Mouse (Mus musculus): ENCODE data around the gene AL731706.1. TPM values are rescaled to one million over a fixed set of nuclear protein-coding genes. Genes with fewer than 3 reads are reported as not detected.

The AL731706.1 gene
- total RNA-seq (2021): 10 to 100 TPM; 22.5 to 28.0 TPM
- long read RNA-seq, experiment 1, transcript AL731706.1-201 (3 exons, 944 nt): major isoform, 63 of 63 reads
- long read RNA-seq, experiment 1, partial matches to known transcripts: 0 of 63 reads
- long read RNA-seq, experiment 1, other reads (novel, unspliced or antisense): 0 of 63 reads
- long read RNA-seq, experiment 2, transcript AL731706.1-201 (3 exons, 944 nt): major isoform, 66 of 67 reads
- long read RNA-seq, experiment 2, partial matches to known transcripts: 1 of 67 reads
- long read RNA-seq, experiment 2, other reads (novel, unspliced or antisense): 0 of 67 reads

DNA sequence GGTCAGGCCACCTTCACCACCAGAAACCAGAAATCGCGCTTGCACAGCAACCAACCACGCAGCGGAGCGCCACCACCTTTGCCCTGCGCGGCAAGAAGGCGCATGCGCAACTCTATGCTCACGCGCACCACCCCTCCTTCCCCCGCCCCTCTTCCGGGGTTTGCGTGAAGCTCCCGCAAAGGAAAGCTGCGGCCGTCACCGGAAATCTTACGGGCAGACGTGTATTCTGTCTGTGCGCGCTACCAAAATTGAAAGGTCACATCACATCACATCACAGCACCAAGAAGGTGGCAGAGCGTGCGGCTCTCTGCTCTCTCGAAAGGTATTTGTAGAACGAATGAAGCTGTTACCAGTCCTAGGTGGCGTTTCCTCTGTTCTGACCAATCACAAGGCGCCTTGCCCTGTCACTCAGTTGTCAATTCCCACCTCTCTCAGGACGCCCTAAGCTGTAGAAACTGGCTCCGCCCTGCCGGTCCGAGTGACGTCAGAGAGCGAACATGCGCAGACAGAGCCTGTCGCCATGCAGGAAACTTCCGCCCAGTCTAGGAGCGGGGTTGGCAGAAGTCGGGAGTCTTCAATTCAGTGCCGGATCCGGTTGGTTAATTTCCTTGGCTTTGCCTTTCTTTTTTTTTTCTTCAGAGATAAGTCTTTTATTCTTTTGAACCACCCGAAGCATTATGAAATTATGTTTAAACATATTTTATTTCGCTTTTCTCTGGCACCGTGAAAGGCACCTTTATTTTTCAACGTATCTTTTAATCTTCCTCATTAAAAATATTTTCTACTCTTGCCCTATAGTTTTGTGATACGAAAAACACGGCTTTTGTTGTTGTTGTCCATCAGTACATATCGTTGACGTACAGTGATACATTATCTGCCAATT is at the start of gene AL731706.1, which contains the start of the genes Slx4ip and Mkks:
AL731706.1 (minus strand) TSS at position 322 of the 883 bp plus-strand sequence.
Slx4ip (plus strand) TSS at position 151 of the 883 bp plus-strand sequence.
Mkks (minus strand) TSS at position 322 of the 883 bp plus-strand sequence.
- no peak for TF ChIP-seq CTCF (IDR thresholded peaks at IDR 0.05)
- Histone ChIP-seq H3K4me3 (peak within 1 kb of the TSS; percentile 76), H3K27ac (peak within 1 kb of the TSS; percentile 90)
- peak; percentile 99 for DNase-seq
- intact Hi-C loops (cut with DNase I): loop anchor here (2.0 kb wide), 1 partner anchor 223 kb away; no protein-coding TSS in a partner anchor

DNA sequence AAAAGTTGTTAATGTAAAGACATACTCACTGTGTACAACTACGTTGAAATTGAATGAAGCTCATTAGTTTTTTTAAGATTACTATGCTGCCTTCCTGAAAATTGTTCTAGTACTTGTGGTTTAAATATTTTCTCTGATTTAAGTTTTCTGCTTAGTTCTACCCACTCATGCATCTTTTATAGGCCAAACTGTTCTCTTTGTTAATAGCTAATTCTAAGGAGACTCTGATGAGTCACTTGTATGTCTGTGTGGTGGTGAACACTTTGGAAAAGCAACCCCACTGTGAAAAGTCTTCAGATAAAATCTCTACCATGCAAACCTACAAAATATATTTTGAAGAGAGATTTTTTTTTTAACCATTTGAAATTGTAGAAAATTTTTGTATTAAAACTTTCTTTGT is 47.1 kb upstream of the AL731706.1 start:
- no peak overlapping the region for H3K4me3 ChIP-seq
- DNase-seq: no peak
- no peak for TF ChIP-seq CTCF (IDR thresholded peaks at IDR 0.05)
- no peak overlapping the region for H3K27ac ChIP-seq
- intact Hi-C loops (cut with DNase I): no loop called here

- TF ChIP-seq CTCF (IDR thresholded peaks at IDR 0.05): no peak
- intact Hi-C loops (cut with DNase I): no loop called here
- Histone ChIP-seq H3K4me3 (no peak overlapping the region), H3K27ac (no peak overlapping the region)
- DNase-seq: no peak
These were observed 45.5 kb upstream of the AL731706.1 start for GRCm38 (mm10) chr2:136936391-136937288.

DNA sequence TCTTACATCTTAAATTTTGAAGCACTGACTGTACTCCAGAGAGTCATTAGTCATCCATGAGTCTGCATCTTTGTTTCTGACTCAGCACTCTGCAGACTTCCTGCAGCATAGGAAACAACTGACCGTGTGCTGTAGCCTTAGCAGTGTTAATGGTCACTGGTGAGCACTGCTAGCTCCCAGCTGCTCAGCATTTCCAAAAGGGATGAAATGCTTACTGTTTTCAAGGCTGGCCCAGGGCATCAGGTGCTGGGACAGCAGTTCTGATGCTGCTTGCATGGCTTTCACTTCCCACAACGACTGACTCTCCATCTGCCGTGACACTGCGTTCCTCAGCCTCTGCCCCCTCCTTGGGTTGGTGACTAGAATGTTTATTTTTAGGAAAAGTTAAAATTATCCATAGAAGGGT is 29.8 kb upstream of the AL731706.1 start:
- peak overlapping the region; percentile 40 for H3K4me3 ChIP-seq
- intact Hi-C loops (cut with DNase I): no loop called here
- DNase-seq: peak; percentile 21
- peak overlapping the region; percentile 79 for H3K27ac ChIP-seq
- no peak for TF ChIP-seq CTCF (IDR thresholded peaks at IDR 0.05)

GRCm38 (mm10) chr2:136920257-136920993 is 29.2 kb upstream of the AL731706.1 start:
- no peak overlapping the region for H3K4me3 ChIP-seq
- TF ChIP-seq CTCF (IDR thresholded peaks at IDR 0.05): no peak
- peak; percentile 41 for DNase-seq
- peak overlapping the region; percentile 79 for H3K27ac ChIP-seq
- intact Hi-C loops (cut with DNase I): no loop called here

- H3K4me3 ChIP-seq: no peak overlapping the region
- DNase-seq: peak; percentile 49
- H3K27ac ChIP-seq: peak overlapping the region; percentile 79
- no peak for TF ChIP-seq CTCF (IDR thresholded peaks at IDR 0.05)
- intact Hi-C loops (cut with DNase I): no loop called here
These were observed 28.2 kb upstream of the AL731706.1 start for GRCm38 (mm10) chr2:136919433-136919832.

DNA sequence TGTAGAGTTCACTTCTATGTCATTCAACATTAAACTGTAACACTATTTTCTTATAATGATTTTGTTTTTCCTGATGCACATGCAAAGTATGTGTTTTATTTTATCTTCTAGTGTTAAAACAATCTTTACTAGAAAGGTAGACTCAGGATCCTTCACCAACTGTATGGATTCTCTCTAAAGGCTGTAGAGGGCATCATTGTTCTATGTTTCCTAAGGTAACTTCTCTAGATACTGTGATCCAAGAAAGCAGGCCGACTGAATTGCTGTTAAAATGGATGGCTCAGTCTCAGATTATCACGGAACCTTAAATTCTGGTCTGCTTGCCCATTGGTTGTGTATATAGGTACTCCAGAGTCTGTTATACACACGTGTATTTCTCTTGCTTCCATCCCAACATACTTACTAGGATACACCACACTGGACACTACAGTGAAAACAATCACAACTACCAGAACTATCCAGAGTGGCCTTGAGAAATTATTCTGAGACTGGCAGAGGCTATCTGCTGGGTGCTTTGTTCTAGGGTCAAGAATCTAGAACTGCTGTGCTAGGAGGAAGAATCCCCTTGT is 23.2 kb upstream of the AL731706.1 start:
- no peak for DNase-seq
- intact Hi-C loops (cut with DNase I): loop anchor here (2.0 to 5.0 kb wide), 4 partner anchors 70 to 1028 kb away; no protein-coding TSS in a partner anchor

GRCm38 (mm10) chr2:136913021-136913420 is 21.8 kb upstream of the AL731706.1 start:
- TF ChIP-seq CTCF (IDR thresholded peaks at IDR 0.05): no peak
- H3K27ac ChIP-seq: no peak overlapping the region
- intact Hi-C loops (cut with DNase I): loop anchor here (5.0 kb wide), 3 partner anchors 199 to 1029 kb away; no protein-coding TSS in a partner anchor
- no peak for DNase-seq
- no peak overlapping the region for H3K4me3 ChIP-seq

More for the DNA sequence above, 23.2 kb upstream of the AL731706.1 start:
- Histone ChIP-seq H3K4me3 (no peak overlapping the region), H3K27ac (0 out of 2 replicates have a peak overlapping the region, but pooled peaks have one; percentile 6)
- peak; percentile 74 for TF ChIP-seq CTCF (IDR thresholded peaks at IDR 0.05)

DNA sequence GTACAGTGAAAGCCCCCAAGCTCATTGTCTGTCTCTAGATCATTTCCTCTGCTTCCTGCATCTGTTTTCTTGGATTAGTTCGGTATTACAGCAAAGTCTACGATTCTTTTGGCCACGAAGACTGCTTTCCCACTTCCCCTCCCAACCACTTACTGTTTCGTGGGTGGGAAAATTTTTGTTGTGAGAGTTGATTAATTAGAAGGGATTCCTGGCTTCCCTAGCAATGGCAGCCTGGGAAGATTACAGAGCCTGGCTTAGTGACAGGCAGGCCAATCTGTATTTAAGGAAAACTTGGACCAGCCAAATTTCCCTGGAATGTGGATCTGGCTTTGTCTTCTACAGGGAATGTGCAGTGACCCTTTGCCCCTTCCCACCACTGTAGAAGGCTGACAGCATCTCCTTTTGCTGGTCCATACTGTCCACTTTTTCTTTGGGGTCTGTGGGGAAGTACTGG is 20.8 kb upstream of the AL731706.1 start:
- Histone ChIP-seq H3K27ac (peak overlapping the region; percentile 20; the same call in 1 of the 2 replicates), H3K4me3 (no peak overlapping the region)
- TF ChIP-seq CTCF (IDR thresholded peaks at IDR 0.05): no peak
- intact Hi-C loops (cut with DNase I): loop anchor here (5.0 kb wide), 3 partner anchors 200 to 1030 kb away; no protein-coding TSS in a partner anchor
- no peak for DNase-seq

DNA sequence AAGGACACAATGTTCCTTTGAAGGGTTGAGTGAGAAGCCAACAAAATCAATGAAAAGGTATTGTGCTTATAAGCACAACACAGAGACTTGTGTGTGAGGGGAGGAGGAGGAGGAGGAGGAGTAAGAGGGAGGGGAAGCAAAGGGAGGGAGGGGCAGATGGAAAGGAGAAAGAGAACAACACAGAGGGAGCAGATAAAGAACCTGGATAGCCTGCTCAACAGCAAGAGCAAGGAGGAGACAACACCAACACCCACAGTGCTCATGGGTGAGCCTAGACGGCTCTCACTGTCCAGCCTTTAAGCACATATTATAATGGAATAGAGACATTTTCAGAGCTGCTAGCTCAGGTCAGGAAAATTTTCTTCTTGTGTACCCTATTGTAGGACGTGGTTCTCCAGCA is 18.1 kb upstream of the AL731706.1 start:
- Histone ChIP-seq H3K4me3 (no peak overlapping the region), H3K27ac (no peak overlapping the region)
- intact Hi-C loops (cut with DNase I): no loop called here
- DNase-seq: no peak
- no peak for TF ChIP-seq CTCF (IDR thresholded peaks at IDR 0.05)

GRCm38 (mm10) chr2:136908596-136908995 is 17.4 kb upstream of the AL731706.1 start:
- intact Hi-C loops (cut with DNase I): no loop called here
- TF ChIP-seq CTCF (IDR thresholded peaks at IDR 0.05): no peak
- Histone ChIP-seq H3K4me3 (no peak overlapping the region), H3K27ac (no peak overlapping the region)
- no peak for DNase-seq
